Mouse (Mus musculus): ENCODE results near the gene Mmp17. TPM values are rescaled to one million over a fixed set of nuclear protein-coding genes. Genes with fewer than 3 reads are reported as not detected.
"Not testable (repeated sequence)": the region's sequence is repeated elsewhere in the genome, so short reads cannot be mapped to it uniquely, and the experiment has no call there.

Gene Mmp17
- polyA plus RNA-seq, 1 experiment, result 3.8 TPM

GRCm38 (mm10) chr5:129621361-129621760 is 37.4 kb downstream of the Mmp17 start:
- no peak overlapping the region for H3K4me3 ChIP-seq (ENCODE audit: low read depth, low read length)
- H3K27ac ChIP-seq (ENCODE audit: insufficient read depth, low read depth, low read length), result no peak overlapping the region
- no peaks in the 10 kb centered on the region for H3K27me3 ChIP-seq (ENCODE audit: control insufficient read depth, insufficient read depth, low read length)
- H3K36me3 ChIP-seq (ENCODE audit: control insufficient read depth, insufficient read depth, low read length), result no peaks in the 10 kb centered on the region
- TF ChIP-seq POLR2A (IDR thresholded peaks at IDR 0.05; ENCODE audit: low read depth, low read length), result no peak
- H3K4me1 ChIP-seq (ENCODE audit: control insufficient read depth, insufficient read depth, insufficient read length, low read length), result no peaks in the 10 kb centered on the region
- 28% methylated on average over 5 of the region's 5 CpGs for WGBS

- no peaks in the 10 kb centered on the region for H3K27me3 ChIP-seq (ENCODE audit: control insufficient read depth, insufficient read depth, low read length)
- H3K36me3 ChIP-seq (ENCODE audit: control insufficient read depth, insufficient read depth, low read length), result no peaks in the 10 kb centered on the region
- no peak overlapping the region for H3K4me3 ChIP-seq (ENCODE audit: low read depth, low read length)
These were observed 42.1 kb downstream of the Mmp17 start for GRCm38 (mm10) chr5:129626099-129626498.

GRCm38 (mm10) chr5:129626586-129626985 is 42.6 kb downstream of the Mmp17 start:
- not testable (repeated sequence) for H3K4me1 ChIP-seq (ENCODE audit: control insufficient read depth, insufficient read depth, insufficient read length, low read length); H3K27ac ChIP-seq (ENCODE audit: insufficient read depth, low read depth, low read length); H3K36me3 ChIP-seq (ENCODE audit: control insufficient read depth, insufficient read depth, low read length); H3K4me3 ChIP-seq (ENCODE audit: low read depth, low read length); H3K27me3 ChIP-seq (ENCODE audit: control insufficient read depth, insufficient read depth, low read length)
- WGBS, result 60% methylated on average over 4 of the region's 4 CpGs

More at GRCm38 (mm10) chr5:129626099-129626498, 42.1 kb downstream of the Mmp17 start:
- WGBS, result 65% methylated on average over 6 of the region's 6 CpGs
- TF ChIP-seq POLR2A (IDR thresholded peaks at IDR 0.05; ENCODE audit: low read depth, low read length), result no peak
- TF ChIP-seq CTCF (IDR thresholded peaks at IDR 0.05; ENCODE audit: extremely low read depth, insufficient read length, insufficient replicate concordance, low read depth, low read length), result no peak
- Histone ChIP-seq H3K27ac (ENCODE audit: insufficient read depth, low read depth, low read length) (no peak overlapping the region), H3K4me1 (ENCODE audit: control insufficient read depth, insufficient read depth, insufficient read length, low read length) (no peaks in the 10 kb centered on the region)

- not testable (repeated sequence) for H3K27me3 ChIP-seq (ENCODE audit: control insufficient read depth, insufficient read depth, low read length); H3K36me3 ChIP-seq (ENCODE audit: control insufficient read depth, insufficient read depth, low read length); H3K4me3 ChIP-seq (ENCODE audit: low read depth, low read length); H3K4me1 ChIP-seq (ENCODE audit: control insufficient read depth, insufficient read depth, insufficient read length, low read length); H3K27ac ChIP-seq (ENCODE audit: insufficient read depth, low read depth, low read length)
- WGBS, result 84% methylated on average over 2 of the region's 2 CpGs
These were observed 48.6 kb downstream of the Mmp17 start for GRCm38 (mm10) chr5:129632270-129633250.

- H3K4me1 ChIP-seq (ENCODE audit: control insufficient read depth, insufficient read depth, insufficient read length, low read length), result no peaks in the 10 kb centered on the region
- 94% methylated on average over 5 of the region's 5 CpGs for WGBS
- no peak overlapping the region for H3K27ac ChIP-seq (ENCODE audit: insufficient read depth, low read depth, low read length)
- H3K36me3 ChIP-seq (ENCODE audit: control insufficient read depth, insufficient read depth, low read length), result no peaks in the 10 kb centered on the region
- H3K27me3 ChIP-seq (ENCODE audit: control insufficient read depth, insufficient read depth, low read length), result no peaks in the 10 kb centered on the region
- TF ChIP-seq POLR2A (IDR thresholded peaks at IDR 0.05; ENCODE audit: low read depth, low read length), result no peak
- no peak for TF ChIP-seq CTCF (IDR thresholded peaks at IDR 0.05; ENCODE audit: extremely low read depth, insufficient read length, insufficient replicate concordance, low read depth, low read length)
- H3K4me3 ChIP-seq (ENCODE audit: low read depth, low read length), result no peak overlapping the region
These were observed 66.9 kb downstream of the Mmp17 start for GRCm38 (mm10) chr5:129650858-129651257.

GRCm38 (mm10) chr5:129657016-129657415 is 73.0 kb downstream of the Mmp17 start:
- H3K27ac ChIP-seq (ENCODE audit: insufficient read depth, low read depth, low read length), result no peak overlapping the region
- 95% methylated on average over 10 of the region's 10 CpGs for WGBS
- no peaks in the 10 kb centered on the region for H3K4me1 ChIP-seq (ENCODE audit: control insufficient read depth, insufficient read depth, insufficient read length, low read length)
- TF ChIP-seq POLR2A (IDR thresholded peaks at IDR 0.05; ENCODE audit: low read depth, low read length) (no peak), CTCF (IDR thresholded peaks at IDR 0.05; ENCODE audit: extremely low read depth, insufficient read length, insufficient replicate concordance, low read depth, low read length) (no peak)
- H3K4me3 ChIP-seq (ENCODE audit: low read depth, low read length), result no peak overlapping the region
- peaks cover 15% of the 10 kb centered on the region for H3K36me3 ChIP-seq (ENCODE audit: control insufficient read depth, insufficient read depth, low read length)
- no peaks in the 10 kb centered on the region for H3K27me3 ChIP-seq (ENCODE audit: control insufficient read depth, insufficient read depth, low read length)

- Histone ChIP-seq H3K4me3 (ENCODE audit: low read depth, low read length) (no peak overlapping the region), H3K27me3 (ENCODE audit: control insufficient read depth, insufficient read depth, low read length) (no peaks in the 10 kb centered on the region), H3K36me3 (ENCODE audit: control insufficient read depth, insufficient read depth, low read length) (peaks cover 15% of the 10 kb centered on the region), H3K27ac (ENCODE audit: insufficient read depth, low read depth, low read length) (no peak overlapping the region), H3K4me1 (ENCODE audit: control insufficient read depth, insufficient read depth, insufficient read length, low read length) (no peaks in the 10 kb centered on the region)
- 93% methylated on average over 15 of the region's 15 CpGs for WGBS
- TF ChIP-seq POLR2A (IDR thresholded peaks at IDR 0.05; ENCODE audit: low read depth, low read length) (no peak), CTCF (IDR thresholded peaks at IDR 0.05; ENCODE audit: extremely low read depth, insufficient read length, insufficient replicate concordance, low read depth, low read length) (no peak)
These were observed 74.0 kb downstream of the Mmp17 start for GRCm38 (mm10) chr5:129657931-129658330.

Other genes with a start within 250 kb of the Mmp17 start
- gene Sfswap, start 82.9 kb upstream of the Mmp17 start, polyA plus RNA-seq (2012; rRNA removed), result 36.2 and 75.9 TPM in 2 replicates
- 0.19 and 0.39 TPM in 2 replicates for gene Zfp11, start 85.9 kb downstream of the Mmp17 start, polyA plus RNA-seq (2012; rRNA removed)
- gene Sept14, start 124.3 kb downstream of the Mmp17 start, polyA plus RNA-seq (2012; rRNA removed), result not detected in 2 replicates
- 8.9 and 28.7 TPM in 2 replicates for gene Mrps17, start 131.3 kb downstream of the Mmp17 start, polyA plus RNA-seq (2012; rRNA removed)
- 10.3 and 14.9 TPM in 2 replicates for gene Nipsnap2, start 140.9 kb downstream of the Mmp17 start, polyA plus RNA-seq (2012; rRNA removed)
- 4.2 and 10.2 TPM in 2 replicates for gene Psph, start 203.3 kb downstream of the Mmp17 start, polyA plus RNA-seq (2012; rRNA removed)

All from small intestine, adult 2 months (tissue).